Mouse (Mus musculus) neural tube, embryonic 12.5 days (tissue): ENCODE results near the gene Snx22. TPM values are rescaled to one million over a fixed set of nuclear protein-coding genes. Genes with fewer than 3 reads are reported as not detected.

ENCODE experiments used
- ATAC-seq: fragments of 200-750 bp; cut with Nextera tagmentation; 2 replicates; pipeline ENCODE4 v1.8.0; 2017; ENCODE audit warnings: low read depth, mild to moderate bottlenecking, moderate TSS enrichment, moderate library complexity; ENCODE audit not compliant: low FRiP score
- H3K27ac ChIP-seq: fragments of 300-500 bp; sonication (generic); 2 replicates; pipeline ENCODE4 v1.5.1; 2016
- H3K27me3 ChIP-seq: fragments of 300-500 bp; sonication (generic); replicated peaks from 2 replicates; pipeline ENCODE4 v1.6.1; 2016; ENCODE audit warnings: mild to moderate bottlenecking
- H3K36me3 ChIP-seq: fragments of 300-500 bp; sonication (generic); 2 replicates; pipeline ENCODE4 v1.6.1; 2016; ENCODE audit warnings: mild to moderate bottlenecking
- H3K4me1 ChIP-seq: fragments of 300-500 bp; sonication (generic); 2 replicates; pipeline ENCODE4 v1.6.1; 2016
- H3K4me2 ChIP-seq: fragments of 300-500 bp; sonication (generic); replicated peaks from 2 replicates; pipeline ENCODE4 v1.6.1; 2016; ENCODE audit warnings: mild to moderate bottlenecking
- H3K4me3 ChIP-seq: fragments of 300-500 bp; sonication (generic); 2 replicates; pipeline ENCODE4 v1.5.1; 2016
- H3K9ac ChIP-seq: fragments of 300-500 bp; sonication (generic); 2 replicates; pipeline ENCODE4 v1.6.1; 2016; ENCODE audit warnings: mild to moderate bottlenecking
- H3K9me3 ChIP-seq: fragments of 300-500 bp; sonication (generic); 2 replicates; pipeline ENCODE4 v1.6.1; 2016; ENCODE audit warnings: mild to moderate bottlenecking
- WGBS: fragments of 180-500 bp; shearing (Covaris S2); methylation state at CpG from one replicate; pipeline ENCODE4 v1.1.7; 2016; 5-methylcytosine and 5-hydroxymethylcytosine counted together
- polyA plus RNA-seq: library from polyadenylated mRNA; unstranded; fragments of >200 nt; fragmentation: Nextera tagmentation; extraction: Ambion mirVana; gene quantifications from 2 replicates; pipeline ENCODE4 v1.2.1, GENCODE M21; 2016

Gene Snx22
- polyA plus RNA-seq, 1 experiment from 2014 or later: 4.2 TPM

DNA sequence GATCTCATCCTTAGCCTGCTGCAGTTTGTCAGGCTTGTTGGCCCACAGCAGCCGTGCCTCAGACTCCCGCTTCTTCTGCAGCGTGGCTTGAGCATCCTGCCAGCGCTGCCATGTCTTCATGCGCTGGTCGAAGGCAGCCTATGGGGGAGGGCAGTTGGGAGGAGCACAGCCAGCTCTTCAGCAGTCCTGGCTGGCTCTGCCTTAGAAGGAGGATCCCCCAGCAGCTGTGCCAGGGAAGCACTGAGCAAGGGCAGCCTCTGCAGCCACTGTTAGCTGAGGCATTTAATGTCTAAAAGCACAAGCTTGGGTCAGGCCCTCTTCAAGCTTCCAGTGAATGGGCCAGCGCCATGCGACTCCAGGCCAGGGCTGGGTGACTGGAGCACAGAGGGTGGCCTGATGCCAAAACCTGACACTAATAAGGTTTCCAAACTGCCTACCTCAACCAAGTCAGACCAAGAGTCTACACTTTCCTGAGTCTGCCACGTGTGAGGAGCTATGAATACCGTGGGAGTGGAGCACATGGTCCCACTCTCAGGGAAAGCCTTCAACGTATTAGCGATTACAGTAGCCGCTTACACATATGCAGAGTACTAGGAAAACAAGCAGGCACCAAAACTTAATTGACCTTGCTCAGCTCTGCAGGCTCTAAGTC is 21.2 kb upstream of the Snx22 start:
- H3K4me1 ChIP-seq: no peaks in the 10 kb centered on the region
- no peak overlapping the region for H3K9ac ChIP-seq
- H3K9me3 ChIP-seq: no peaks in the 10 kb centered on the region
- H3K27ac ChIP-seq: no peak overlapping the region
- H3K27me3 ChIP-seq: no peaks in the 10 kb centered on the region
- no peak overlapping the region for H3K4me3 ChIP-seq
- H3K4me2 ChIP-seq: no peak overlapping the region
- 92% methylated on average over 13 of the region's 13 CpGs for WGBS
- no peak for ATAC-seq
- H3K36me3 ChIP-seq: peaks cover 91% of the 10 kb centered on the region

- WGBS: 55% methylated on average over 4 of the region's 4 CpGs
- H3K9me3 ChIP-seq: no peaks in the 10 kb centered on the region
- H3K27me3 ChIP-seq: no peaks in the 10 kb centered on the region
- ATAC-seq: no peak
- H3K27ac ChIP-seq: no peak overlapping the region
- H3K36me3 ChIP-seq: peaks cover 70% of the 10 kb centered on the region
- H3K4me1 ChIP-seq: no peaks in the 10 kb centered on the region
- H3K4me3 ChIP-seq: no peak overlapping the region
- H3K9ac ChIP-seq: no peak overlapping the region
- H3K4me2 ChIP-seq: no peak overlapping the region
Measured at GRCm38 (mm10) chr9:66088411-66088810, 18.9 kb upstream of the Snx22 start.

- Histone ChIP-seq H3K36me3 (peaks cover 56% of the 10 kb centered on the region), H3K9ac (no peak overlapping the region), H3K27ac (no peak overlapping the region), H3K27me3 (no peaks in the 10 kb centered on the region), H3K4me3 (no peak overlapping the region), H3K9me3 (no peaks in the 10 kb centered on the region), H3K4me2 (no peak overlapping the region), H3K4me1 (no peaks in the 10 kb centered on the region)
- no peak for ATAC-seq
- 97% methylated on average over 7 of the region's 7 CpGs for WGBS
Measured at GRCm38 (mm10) chr9:66087062-66087461, 17.5 kb upstream of the Snx22 start.

DNA sequence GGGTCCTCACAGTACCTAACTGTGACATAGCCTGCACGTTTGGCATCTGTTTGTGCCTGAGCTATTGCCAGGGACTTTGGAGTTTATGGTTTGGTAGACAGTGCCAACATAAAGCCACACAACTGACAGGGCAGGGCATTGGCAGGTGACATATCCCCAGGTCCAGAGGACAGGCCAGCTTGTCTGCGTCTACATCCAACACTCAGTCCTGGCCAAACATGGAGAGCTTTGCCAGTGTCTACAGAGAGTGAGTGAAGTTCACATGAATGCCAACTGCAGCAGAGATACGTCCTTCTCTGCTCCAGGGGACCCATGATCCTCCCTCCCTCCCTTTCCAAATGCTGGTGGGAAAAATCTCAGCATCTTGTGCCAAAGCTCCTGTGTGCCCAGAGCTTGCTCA is 14.7 kb upstream of the Snx22 start:
- 96% methylated on average over 3 of the region's 3 CpGs for WGBS
- no peak overlapping the region for H3K9ac ChIP-seq
- no peak for ATAC-seq
- no peaks in the 10 kb centered on the region for H3K27me3 ChIP-seq
- no peaks in the 10 kb centered on the region for H3K9me3 ChIP-seq
- H3K4me1 ChIP-seq: no peaks in the 10 kb centered on the region
- peaks cover 30% of the 10 kb centered on the region for H3K36me3 ChIP-seq
- no peak overlapping the region for H3K4me3 ChIP-seq
- H3K27ac ChIP-seq: no peak overlapping the region
- no peak overlapping the region for H3K4me2 ChIP-seq

DNA sequence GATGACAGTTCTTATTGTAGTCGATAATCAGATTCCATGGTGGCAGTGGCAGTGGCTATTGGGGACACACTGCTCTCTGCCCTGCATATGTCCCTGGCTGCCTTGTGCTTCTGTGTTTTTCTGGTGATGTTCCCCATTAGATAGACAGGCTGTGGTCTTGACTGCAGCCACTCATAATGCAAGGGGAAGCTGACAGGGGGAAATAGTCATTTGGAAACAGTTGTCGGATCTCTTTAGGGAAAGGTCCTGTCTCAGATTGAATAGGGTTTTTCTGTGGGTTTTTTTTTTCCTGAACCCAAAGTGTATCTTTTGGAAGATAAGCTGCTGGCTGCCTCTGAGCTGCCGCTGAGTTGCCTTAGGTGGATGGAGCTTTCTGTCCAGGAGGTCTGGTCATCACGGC is 12.5 kb upstream of the Snx22 start:
- Histone ChIP-seq H3K27me3 (no peaks in the 10 kb centered on the region), H3K9me3 (no peaks in the 10 kb centered on the region), H3K4me2 (no peak overlapping the region), H3K36me3 (peaks cover 9% of the 10 kb centered on the region), H3K27ac (no peak overlapping the region), H3K4me3 (no peak overlapping the region), H3K4me1 (peaks cover 6% of the 10 kb centered on the region; the same call in 1 of the 2 replicates), H3K9ac (no peak overlapping the region)
- ATAC-seq: no peak
- 92% methylated on average over 4 of the region's 4 CpGs for WGBS

DNA sequence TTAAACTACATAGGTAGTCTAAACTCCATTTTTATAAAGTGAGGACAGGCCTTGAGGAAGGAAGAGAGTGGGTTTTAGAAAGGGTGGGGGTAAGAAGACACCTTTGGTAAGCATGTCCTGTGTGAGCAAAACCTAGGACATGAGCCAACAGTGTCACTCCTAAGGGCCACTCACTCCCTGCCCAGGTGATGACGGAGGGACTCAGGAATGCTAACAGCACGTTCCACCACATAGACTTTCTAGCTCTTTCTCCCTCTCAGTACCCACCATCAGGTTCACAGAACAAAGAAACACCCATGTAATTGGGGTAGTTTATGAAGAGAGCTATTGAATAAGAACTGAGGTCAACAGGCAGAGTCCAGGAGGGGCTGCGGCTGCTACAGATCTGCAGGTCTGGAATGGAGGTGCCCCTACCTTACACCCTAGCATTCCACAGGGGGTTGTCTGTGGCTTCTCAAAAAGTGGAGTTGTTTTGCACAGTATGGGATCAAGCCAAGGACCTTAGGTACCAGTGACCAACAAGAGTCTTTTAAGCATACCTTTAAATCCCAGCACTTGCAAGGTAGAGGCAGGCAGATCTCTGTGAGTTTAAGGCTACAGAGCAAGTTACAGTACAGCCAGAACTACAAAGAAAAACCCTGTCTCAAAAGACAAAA is 11.4 kb upstream of the Snx22 start:
- WGBS: 60% methylated on average over 3 of the region's 3 CpGs
- Histone ChIP-seq H3K9me3 (no peaks in the 10 kb centered on the region), H3K4me3 (no peak overlapping the region), H3K4me2 (no peak overlapping the region), H3K4me1 (peaks cover 6% of the 10 kb centered on the region; the same call in 1 of the 2 replicates), H3K9ac (no peak overlapping the region), H3K36me3 (peaks cover under 1% of the 10 kb centered on the region; the same call in 1 of the 2 replicates), H3K27ac (no peak overlapping the region), H3K27me3 (no peaks in the 10 kb centered on the region)
- ATAC-seq: no peak

- Histone ChIP-seq H3K4me3 (no peak overlapping the region), H3K27ac (no peak overlapping the region), H3K27me3 (no peaks in the 10 kb centered on the region; the same call in 1 of the 2 replicates), H3K9ac (0 out of 2 replicates have a peak overlapping the region, but pooled peaks have one; percentile 21), H3K36me3 (no peaks in the 10 kb centered on the region), H3K4me1 (peaks cover 6% of the 10 kb centered on the region; the same call in 1 of the 2 replicates), H3K4me2 (peak overlapping the region; percentile 39), H3K9me3 (0 out of 2 replicates have a peak, but pooled peaks cover 4% of the 10 kb centered on the region)
- ATAC-seq: no peak
- WGBS: 11% methylated on average over 14 of the region's 14 CpGs
Measured at GRCm38 (mm10) chr9:66078493-66078892, 9.0 kb upstream of the Snx22 start.

- peaks cover 6% of the 10 kb centered on the region; the same call in 1 of the 2 replicates for H3K4me1 ChIP-seq
- ATAC-seq: no peak
- H3K27ac ChIP-seq: no peak overlapping the region
- WGBS: 61% methylated on average over 3 of the region's 3 CpGs
- H3K36me3 ChIP-seq: no peaks in the 10 kb centered on the region
- H3K9ac ChIP-seq: 0 out of 2 replicates have a peak overlapping the region, but pooled peaks have one; percentile 21
- 0 out of 2 replicates have a peak, but pooled peaks cover 4% of the 10 kb centered on the region for H3K9me3 ChIP-seq
- H3K4me3 ChIP-seq: no peak overlapping the region
- H3K27me3 ChIP-seq: no peaks in the 10 kb centered on the region; the same call in 1 of the 2 replicates
- peak overlapping the region; percentile 39 for H3K4me2 ChIP-seq
Measured at GRCm38 (mm10) chr9:66078072-66078471, 8.6 kb upstream of the Snx22 start.

GRCm38 (mm10) chr9:66072754-66073153 is 3.2 kb upstream of the Snx22 start:
- Histone ChIP-seq H3K4me1 (peaks cover 11% of the 10 kb centered on the region), H3K9me3 (0 out of 2 replicates have a peak, but pooled peaks cover 4% of the 10 kb centered on the region), H3K4me3 (no peak overlapping the region), H3K27me3 (peaks cover 26% of the 10 kb centered on the region), H3K9ac (no peak overlapping the region), H3K27ac (no peak overlapping the region), H3K4me2 (no peak overlapping the region), H3K36me3 (no peaks in the 10 kb centered on the region)
- ATAC-seq: no peak
- WGBS: 91% methylated on average over 7 of the region's 7 CpGs

- Histone ChIP-seq H3K9me3 (0 out of 2 replicates have a peak, but pooled peaks cover 4% of the 10 kb centered on the region), H3K9ac (no peak overlapping the region), H3K4me3 (no peak overlapping the region), H3K4me1 (peaks cover 19% of the 10 kb centered on the region), H3K27me3 (peaks cover 38% of the 10 kb centered on the region), H3K36me3 (peaks cover 24% of the 10 kb centered on the region), H3K27ac (no peak overlapping the region), H3K4me2 (no peak overlapping the region)
- 87% methylated on average over 5 of the region's 5 CpGs for WGBS
- no peak for ATAC-seq
Measured at GRCm38 (mm10) chr9:66070151-66070550, 632 bp upstream of the Snx22 start.

- Histone ChIP-seq H3K27me3 (peaks cover 38% of the 10 kb centered on the region), H3K27ac (no peak overlapping the region), H3K4me1 (peaks cover 19% of the 10 kb centered on the region), H3K4me2 (peak overlapping the region; percentile 79), H3K4me3 (peak overlapping the region; percentile 44), H3K9ac (peak overlapping the region; percentile 53), H3K36me3 (peaks cover 32% of the 10 kb centered on the region), H3K9me3 (no peaks in the 10 kb centered on the region)
- WGBS: 1% methylated on average over 30 of the region's 30 CpGs
- no peak for ATAC-seq
Measured at GRCm38 (mm10) chr9:66068971-66069391, 538 bp downstream of the Snx22 start.

- no peak for ATAC-seq
- Histone ChIP-seq H3K9ac (no peak overlapping the region), H3K36me3 (peaks cover 41% of the 10 kb centered on the region), H3K27me3 (peaks cover 38% of the 10 kb centered on the region), H3K4me3 (no peak overlapping the region), H3K4me1 (peaks cover 19% of the 10 kb centered on the region), H3K4me2 (no peak overlapping the region), H3K27ac (no peak overlapping the region), H3K9me3 (no peaks in the 10 kb centered on the region)
- WGBS: 61% methylated on average over 4 of the region's 4 CpGs
Measured at GRCm38 (mm10) chr9:66068056-66068455, 1.5 kb downstream of the Snx22 start.
